Mouse (Mus musculus): ENCODE data around the gene Olfr1252.

The Olfr1252 gene

GRCm38 (mm10) chr2:89724912-89725311 lies at the start of gene Olfr1252:
Gene Olfr1252 (minus strand): TSS chr2:89725012.
- in situ Hi-C loops (cut with MboI, MseI) = no loop called here

- in situ Hi-C loops (cut with MboI, MseI) = no loop called here
These were observed 32.2 kb upstream of the Olfr1252 start, which contains the start of gene Olfr1253 for GRCm38 (mm10) chr2:89756990-89757389. Gene Olfr1253 (minus strand): TSS chr2:89757090.

- in situ Hi-C loops (cut with MboI, MseI) = no loop called here
These were observed 32.8 kb downstream of the Olfr1252 start for GRCm38 (mm10) chr2:89691980-89692379.

- in situ Hi-C loops (cut with MboI, MseI) = no loop called here
These were observed 53.0 kb downstream of the Olfr1252 start, which contains the start of gene Olfr1251 for GRCm38 (mm10) chr2:89671836-89672235. Gene Olfr1251 (minus strand): TSS chr2:89671936.

Data from T-helper 17 cell (primary cell).